In genomic region chr19:28662474-28662873, GRCm38 (mm10) we compare ENCODE assay signal across 12 mouse cellular contexts.
"Had no signal": no experiment of that assay in that cellular context is flagged by ENCODE, and none has a peak within 500 bp of the region (broad histone marks: within the 10 kb centered on the region; RNA-seq: fewer than 3 reads in every experiment).

No protein-coding gene starts in this region.

- H3K4me2 ChIP-seq: limb, embryonic 12.5 days; liver, embryonic 13.5 days; midbrain, embryonic 13.5 days; neural tube, embryonic 15.5 days had no signal

- H3K9ac ChIP-seq: limb, embryonic 12.5 days; liver, embryonic 13.5 days; liver, postnatal 0 days; midbrain, embryonic 13.5 days; neural tube, embryonic 15.5 days had no signal

- H3K27ac ChIP-seq: layer of hippocampus, adult 2 months; limb, embryonic 12.5 days; liver, embryonic 13.5 days; midbrain, embryonic 13.5 days; neural tube, embryonic 15.5 days had no signal

- ATAC-seq: liver, postnatal 0 days; midbrain, embryonic 13.5 days had no signal

- H3K36me3 ChIP-seq: liver, embryonic 13.5 days; midbrain, embryonic 13.5 days; neural tube, embryonic 15.5 days had no signal

- H3K27me3 ChIP-seq: liver, embryonic 13.5 days; midbrain, embryonic 13.5 days had no signal

- H3K9me3 ChIP-seq: limb, embryonic 12.5 days; liver, embryonic 13.5 days; midbrain, embryonic 13.5 days; neural tube, embryonic 15.5 days had no signal

- H3K4me3 ChIP-seq: layer of hippocampus, adult 2 months; limb, embryonic 12.5 days; liver, embryonic 13.5 days; midbrain, embryonic 13.5 days; myocyte; neural tube, embryonic 15.5 days had no signal

- DNase-seq: kidney, postnatal 4 days; liver; liver, embryonic 13.5 days; liver, postnatal 0 days; right cerebral cortex, adult 18-20 months; right cerebral cortex, postnatal 25 days; thymus, postnatal 36 days had no signal

- H3K4me1 ChIP-seq: liver, embryonic 13.5 days; neural tube, embryonic 15.5 days had no signal
